Mouse (Mus musculus) embryonic stem cell, embryonic (primary cell): ENCODE results near the gene Ttc16.

Source experiments
- CTCF ChIA-PET, 4 experiments: fragments of 300-600 bp in 2 of 4; fragments of 350-600 bp in 2 of 4; sonication (Branson Sonifier 250); formaldehyde crosslinking; loops; one replicate each; lab custom pipeline; 2022; ENCODE audit warnings: inconsistent platforms in 2 of 4; lab: Charles Lee
- POLR2A ChIA-PET, 4 experiments: fragments of 300-600 bp in 2 of 4; fragments of 350-600 bp in 2 of 4; sonication (Branson Sonifier 250); formaldehyde crosslinking; loops; one replicate each; lab custom pipeline; 2022; ENCODE audit warnings: antibody characterized with exemption in 4 of 4, inconsistent platforms in 1 of 4; lab: Charles Lee

Ttc16 gene

DNA sequence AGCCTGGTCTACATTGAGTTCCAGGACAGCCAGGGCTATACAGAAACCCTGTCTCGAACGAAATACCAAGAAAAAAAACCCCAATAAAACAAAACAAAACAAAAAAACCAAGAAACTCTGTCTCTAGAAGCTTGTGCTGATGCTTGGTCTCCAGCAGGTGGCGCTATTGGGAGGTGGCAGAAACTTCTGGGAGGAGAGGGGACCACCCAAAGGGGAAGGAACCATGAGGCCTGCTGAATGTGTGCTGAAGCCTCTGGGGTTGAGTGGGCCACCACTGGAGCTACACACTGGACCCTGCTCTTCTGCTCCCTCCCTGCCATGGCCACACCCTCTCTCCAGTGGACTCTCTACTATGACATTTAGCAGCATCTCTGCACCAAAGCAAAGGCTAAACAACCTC is 66.8 kb downstream of the Ttc16 start:
- ChIA-PET POLR2A (interaction anchor here (0.6 to 16.1 kb wide), 48 partner anchors 8 to 258 kb away, joined by 3 to 214 read pairs (median 4); partner anchors contain the start of genes Lrsam1 (in 2 of the 4), Rpl12 (in 2 of the 4) and Tor2a (in 2 of the 4)), CTCF (interaction anchor here (0.6 to 2.5 kb wide), 55 partner anchors 8 to 1196 kb away, joined by 3 to 23 read pairs (median 5); partner anchors contain the start of genes Tor2a (in 3 of the 4), Cfap157 (in 1 of the 4), Dpm2 (in 1 of the 4) and Pip5kl1 (in 1 of the 4))
